Mouse (Mus musculus) cerebellum, adult (tissue): ENCODE data around the gene Fam43a.

Source experiments
- ATAC-seq: cut with Nextera tagmentation; 2 replicates; pipeline ENCODE4 v1.9.2; 2017; ENCODE audit warnings: mild to moderate bottlenecking, moderate library complexity, mixed read lengths; ENCODE audit not compliant: insufficient number of reproducible peaks, low FRiP score, low TSS enrichment

The Fam43a gene

DNA sequence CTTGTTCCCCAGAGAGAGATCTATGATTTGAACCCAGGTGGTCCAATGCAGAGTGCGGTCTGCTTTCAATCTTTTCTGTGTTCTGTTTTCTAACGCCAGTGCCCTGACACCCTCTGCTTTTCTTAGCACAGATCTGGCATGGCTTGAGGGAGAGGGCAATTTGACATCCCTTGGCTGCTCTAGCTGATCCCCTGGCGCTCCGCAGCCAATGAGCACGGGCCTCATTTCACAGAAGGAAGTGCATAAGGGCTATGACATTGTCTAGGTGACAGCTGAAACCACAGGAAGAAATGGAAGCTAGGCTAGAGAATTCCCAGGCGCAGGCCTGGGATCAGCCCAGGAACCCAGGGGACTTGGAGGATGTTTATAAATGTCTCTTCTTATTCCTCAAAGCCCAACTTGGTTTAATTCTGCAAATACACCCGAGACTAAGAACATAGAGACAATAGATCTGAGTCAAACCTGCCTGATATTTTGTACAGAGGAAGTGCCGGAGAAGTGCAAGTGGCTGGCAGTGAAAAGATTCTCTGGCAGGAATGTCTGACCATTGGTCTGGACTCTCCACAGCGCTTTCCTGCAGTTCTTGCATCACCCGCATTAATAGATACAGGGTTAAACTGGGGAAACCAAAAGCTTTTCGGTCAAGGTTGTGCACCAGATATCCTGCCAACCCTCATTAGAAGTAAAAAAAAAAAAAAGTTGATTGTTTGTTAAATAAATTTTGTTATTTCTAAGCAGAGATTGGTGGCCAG, 28.2 kb downstream of the Fam43a start:
- ATAC-seq = no peak

DNA sequence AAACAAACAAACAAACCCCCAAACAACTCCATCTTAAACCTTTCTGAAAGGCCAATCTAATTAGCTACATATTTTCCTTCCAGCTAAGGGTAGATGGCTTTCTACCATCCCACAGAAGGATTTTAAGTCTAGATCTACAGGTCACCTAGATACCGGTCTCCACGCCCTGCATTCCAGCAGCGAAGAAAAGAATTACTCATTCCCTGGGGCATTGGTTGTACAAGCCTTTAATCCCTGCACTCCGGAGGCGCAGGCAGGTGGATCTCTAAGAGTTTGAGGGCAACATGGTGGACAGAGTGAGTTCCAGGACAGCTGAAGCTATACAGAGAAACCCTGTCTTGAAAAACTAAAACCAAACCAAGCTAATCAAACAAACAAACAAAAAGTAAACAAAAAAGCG, 28.9 kb downstream of the Fam43a start:
- no peak for ATAC-seq

DNA sequence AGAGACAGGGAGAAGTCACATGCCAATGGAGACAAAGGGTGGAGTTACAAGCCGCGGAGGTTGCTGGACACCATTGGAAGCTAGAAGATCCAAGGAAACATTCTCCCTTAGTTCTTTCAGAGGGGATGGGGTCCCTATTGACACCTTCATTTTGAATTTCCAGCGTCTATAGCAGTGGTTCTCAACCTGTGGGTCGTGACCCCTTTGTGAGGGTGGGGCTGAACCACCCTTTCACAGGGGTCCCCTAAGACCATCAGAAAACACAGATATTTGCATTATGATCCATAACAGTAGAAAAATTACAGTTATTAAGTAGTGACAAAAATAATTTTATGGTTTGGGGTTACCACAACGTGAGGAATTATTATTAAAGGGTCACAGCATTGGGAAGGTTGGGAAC, 30.0 kb downstream of the Fam43a start:
- no peak for ATAC-seq

DNA sequence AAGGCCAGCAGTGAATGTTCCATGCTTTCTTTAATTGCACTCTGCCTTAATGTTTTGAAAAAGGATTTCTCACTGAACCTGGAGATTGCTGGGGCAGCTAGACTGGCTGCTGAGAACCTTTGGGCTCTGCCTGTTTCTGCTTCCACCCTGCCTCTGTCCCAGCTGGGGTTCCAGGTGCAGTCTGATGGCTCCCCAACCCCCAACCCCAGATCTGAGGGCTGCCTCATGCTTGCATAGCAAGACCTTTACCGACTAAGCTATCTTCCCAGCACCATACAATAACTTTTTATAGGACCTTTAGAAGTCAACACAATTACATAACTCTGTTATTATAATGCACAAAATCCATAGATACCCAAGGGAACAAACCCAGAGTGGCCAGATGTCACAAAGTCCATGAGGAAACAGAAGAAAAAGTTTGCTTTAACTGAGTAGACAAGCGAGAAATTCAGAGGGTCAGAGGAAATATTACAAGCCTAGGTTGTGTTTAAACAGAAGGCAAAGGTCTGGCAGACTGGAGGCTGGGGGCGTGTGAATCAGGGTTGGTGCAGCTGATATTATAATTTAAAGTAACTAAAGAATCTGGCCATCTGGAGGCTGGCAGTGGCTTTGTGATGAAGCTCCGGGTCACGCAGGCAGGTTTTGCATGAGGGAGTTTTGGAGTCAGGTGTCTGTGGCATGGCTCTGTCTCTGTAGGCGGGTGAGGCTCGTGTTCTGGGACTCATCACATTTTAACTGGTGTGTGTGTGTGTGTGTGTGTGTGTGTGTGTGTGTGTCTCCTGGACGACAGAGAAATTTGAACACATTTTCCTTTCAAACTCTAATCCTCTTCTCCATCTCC, 34.6 kb downstream of the Fam43a start:
- no peak for ATAC-seq

DNA sequence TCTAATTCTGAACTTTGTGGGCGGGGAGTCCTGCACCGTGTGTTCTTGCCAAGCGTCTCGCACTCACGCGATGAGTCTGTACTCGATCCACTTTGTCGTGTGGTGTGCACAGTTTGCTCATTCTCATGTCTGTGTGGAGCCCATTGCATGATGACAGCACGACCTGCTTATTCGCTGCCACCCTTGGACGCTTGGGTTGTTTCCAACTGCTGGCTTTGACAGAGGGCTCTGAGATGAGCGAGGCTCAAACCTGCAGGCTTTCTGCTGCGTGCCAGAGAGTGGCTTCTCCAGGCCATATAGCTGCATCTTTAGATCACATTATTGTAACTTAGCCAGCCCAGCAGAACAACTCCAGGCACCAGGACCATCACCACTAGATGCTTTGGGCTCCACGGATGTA, 39.1 kb downstream of the Fam43a start:
- no peak for ATAC-seq

DNA sequence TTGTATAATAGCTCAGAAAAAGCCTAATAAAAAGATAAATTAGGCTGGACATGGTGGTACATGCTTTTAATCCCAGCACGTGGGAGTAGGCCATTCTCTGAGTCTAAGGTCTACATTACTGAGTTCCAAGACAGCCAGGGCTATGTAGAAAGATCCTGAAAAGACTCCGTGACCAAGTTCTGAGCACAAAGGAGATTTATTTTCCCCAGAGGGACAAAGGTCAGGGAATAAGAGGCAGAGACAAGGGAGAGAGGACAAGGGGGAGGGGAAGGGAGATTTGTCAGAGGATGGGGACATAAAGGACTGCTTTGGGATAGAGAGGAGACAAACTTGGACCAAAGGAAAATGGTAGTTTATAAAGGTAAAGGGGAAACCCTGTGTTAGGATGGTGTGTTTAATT, 41.1 kb downstream of the Fam43a start:
- no peak for ATAC-seq

DNA sequence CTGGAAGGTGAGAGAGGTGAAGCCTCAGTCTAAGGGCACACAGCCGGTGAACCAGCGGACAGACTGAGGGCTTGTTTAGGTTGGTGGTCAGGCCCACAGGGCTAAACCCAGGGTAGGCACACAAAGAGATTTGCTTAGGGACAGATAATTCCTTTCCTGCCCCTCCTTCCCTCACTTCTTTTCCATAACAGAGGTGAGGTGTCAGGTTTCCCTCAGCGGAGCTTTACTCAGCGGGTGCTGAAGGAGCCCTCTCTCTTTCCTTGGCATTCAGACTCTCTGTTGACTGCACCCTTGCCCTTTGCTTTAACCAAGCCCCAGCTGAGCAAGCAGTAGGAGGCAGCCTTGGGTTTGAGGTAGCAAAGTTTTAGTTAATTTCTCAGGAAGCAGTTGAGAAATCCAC, 41.9 kb downstream of the Fam43a start:
- no peak for ATAC-seq

DNA sequence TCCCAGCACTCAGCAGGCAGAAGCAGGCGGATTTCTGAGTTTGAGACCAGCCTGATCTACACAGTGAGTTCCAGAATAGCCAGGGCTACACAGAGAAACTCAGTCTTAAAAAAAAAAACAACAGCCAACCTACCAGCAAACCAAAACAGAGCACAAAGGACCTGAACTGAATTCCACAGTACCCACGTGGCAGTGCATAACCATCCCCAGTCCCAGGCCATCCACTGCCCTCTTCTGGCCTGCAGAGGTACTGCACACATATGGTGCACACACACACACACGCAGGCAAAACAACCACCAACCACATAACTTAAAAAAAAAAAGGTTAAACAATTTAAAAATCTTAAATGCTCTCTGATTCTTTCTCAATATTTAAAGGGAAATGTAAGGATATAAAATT, 42.7 kb downstream of the Fam43a start:
- ATAC-seq = no peak

DNA sequence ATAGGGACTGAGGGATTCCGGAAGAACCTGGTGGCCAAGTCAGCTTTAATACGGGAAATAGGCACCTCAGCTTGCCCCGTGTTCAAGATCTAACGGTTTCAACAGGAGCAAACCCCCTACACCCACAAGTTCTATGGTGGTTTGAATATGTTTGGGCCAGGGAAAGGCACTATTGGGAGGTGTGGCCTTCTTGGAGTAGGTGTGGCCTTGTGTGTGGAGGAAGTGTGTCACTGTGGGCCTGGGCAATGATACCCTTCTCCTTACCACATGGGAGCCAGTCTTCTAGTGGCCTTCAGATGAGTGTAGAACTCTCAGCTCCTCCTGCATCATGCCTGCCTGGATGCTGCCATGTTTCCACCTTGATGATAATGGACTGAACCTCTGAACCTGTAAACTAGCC, 45.5 kb downstream of the Fam43a start:
- ATAC-seq = no peak

DNA sequence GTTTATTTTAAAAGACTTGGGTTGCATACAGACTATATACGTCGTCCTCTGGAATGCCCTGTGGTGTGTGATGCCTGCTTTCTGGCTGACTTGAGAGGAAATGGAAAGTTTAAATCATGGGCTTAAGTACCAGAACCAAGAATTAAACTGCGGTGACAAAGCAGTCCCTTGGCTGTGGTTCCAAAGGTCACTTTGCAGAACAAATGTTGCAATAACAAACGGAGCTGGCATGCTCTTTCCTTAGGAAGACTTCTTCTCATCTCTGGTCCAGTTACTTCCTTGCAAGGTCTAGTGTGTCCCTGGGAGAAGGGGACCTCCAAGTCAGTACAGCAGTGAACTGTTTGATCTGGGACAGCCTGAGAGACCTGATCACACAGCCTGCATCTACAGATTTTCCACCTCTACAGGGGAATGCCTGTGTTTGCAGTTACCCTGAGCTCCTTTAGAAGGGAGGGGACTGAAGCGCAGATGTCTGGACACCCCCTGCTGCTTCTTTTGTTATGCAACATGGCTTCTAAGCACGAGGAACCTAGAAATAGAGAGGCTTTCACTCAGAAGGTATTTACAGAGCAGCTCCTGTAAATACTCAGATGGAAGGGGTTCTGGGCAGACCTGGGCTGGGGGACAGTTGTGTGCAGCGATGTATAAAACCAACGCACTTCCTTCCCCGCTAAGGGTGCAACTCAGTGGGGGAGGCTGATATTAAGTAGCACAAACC, 46.5 kb downstream of the Fam43a start:
- 0 out of 2 replicates have a peak, but pooled peaks have one; percentile 43 for ATAC-seq

DNA sequence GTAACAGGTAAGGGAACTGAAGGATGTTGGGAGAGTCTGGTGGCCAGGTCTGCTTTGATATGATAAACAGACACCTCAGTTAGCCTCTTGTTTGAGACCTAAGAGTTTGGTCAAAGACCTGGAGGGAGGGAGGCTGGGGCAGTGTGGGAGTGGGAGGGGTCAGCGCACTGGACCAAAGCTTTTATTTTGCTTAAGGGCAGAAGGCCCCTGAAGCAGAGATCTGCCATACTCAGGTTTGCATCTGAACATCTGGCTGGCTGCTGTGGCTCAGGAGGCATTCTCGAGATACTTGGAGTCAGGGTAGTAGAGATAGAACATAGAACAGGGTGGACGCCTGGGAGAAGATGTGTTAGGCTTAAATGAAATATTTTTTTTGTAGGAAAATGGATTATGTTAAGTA, 47.3 kb downstream of the Fam43a start:
- no peak for ATAC-seq

DNA sequence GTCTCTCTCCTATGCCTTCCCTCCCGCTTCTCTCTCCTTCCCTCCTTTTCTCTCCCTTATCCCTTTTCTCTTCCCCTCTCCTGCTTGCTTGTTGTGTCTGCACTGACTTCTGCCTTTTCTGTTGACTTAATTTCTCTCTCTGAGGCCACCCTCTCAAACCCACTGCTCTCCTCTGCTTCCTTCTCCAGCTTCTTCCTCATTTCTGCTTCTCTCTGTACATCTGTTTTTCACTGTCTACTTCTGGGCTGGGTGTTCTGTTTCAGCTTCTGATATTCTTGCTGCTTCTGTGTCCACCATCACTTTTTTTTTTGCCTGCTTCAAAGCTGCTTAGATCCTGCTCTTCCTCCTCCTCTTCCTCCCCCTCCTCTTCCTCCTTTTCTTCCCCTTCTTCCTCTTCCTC, 51.8 kb downstream of the Fam43a start:
- ATAC-seq = no peak
